Mouse (Mus musculus) CD8-positive naive resting alpha-beta T cell, adult 57 days (primary cell): ENCODE data around the gene Chmp6. TPM values are rescaled to one million over a fixed set of nuclear protein-coding genes. Genes with fewer than 3 reads are reported as not detected.

Experiments used
- total RNA-seq: library from RNA; stranded (reverse); gene quantifications from one replicate; pipeline ENCODE4 v1.2.4, GENCODE M21; 2023

Gene Chmp6
- 32.9 TPM for total RNA-seq

GRCm38 (mm10) chr11:119913291-119913934, at the start of gene Chmp6:
Gene Chmp6, plus strand, starts transcription at chr11:119913441.

DNA sequence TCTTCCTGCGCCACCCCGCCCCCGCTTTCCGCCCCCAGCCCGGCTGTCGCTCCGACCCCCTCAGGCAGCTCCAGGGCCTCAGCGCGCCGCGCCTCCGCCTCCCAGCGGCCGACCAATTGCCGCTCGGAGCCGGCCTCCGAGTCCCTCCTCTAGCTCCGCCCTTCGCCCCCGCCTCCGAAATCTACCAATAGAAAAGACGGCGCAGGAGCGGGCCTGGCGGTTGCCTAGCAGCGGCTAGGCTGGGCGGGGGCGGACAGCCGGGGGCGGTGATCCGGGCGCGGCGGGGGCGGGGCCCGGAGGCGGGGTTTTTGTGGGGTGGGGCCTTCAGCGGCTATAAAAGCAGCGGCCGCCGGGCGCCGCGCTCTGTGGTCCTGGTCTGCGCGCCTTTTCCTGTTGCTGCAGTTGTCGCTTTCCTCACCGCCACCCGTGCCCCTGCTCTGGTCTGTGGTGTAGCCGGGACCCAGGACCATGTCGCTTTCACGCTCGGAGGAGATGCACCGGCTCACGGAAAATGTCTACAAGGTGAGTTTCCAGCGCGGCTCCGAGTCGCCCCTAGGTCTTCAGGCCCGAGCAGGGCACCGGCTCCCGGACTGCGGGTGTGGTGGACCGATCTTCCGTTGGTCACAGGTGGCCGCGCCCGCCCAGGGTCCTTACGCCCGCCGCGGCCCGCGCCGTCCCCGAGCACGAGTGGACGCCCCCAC, 29.6 kb downstream of the Chmp6 start, which contains the start of gene Baiap2:
Gene Baiap2 (plus strand): TSS at position 37 of the 701 bp plus-strand sequence.

Other genes starting within 250 kb of the Chmp6 start
- 27.7 TPM for gene Baiap2, start 29.3 kb downstream of the Chmp6 start, total RNA-seq
- 0.28 TPM for gene Aatk, start 133.7 kb downstream of the Chmp6 start, total RNA-seq
- 13.3 TPM for gene Cep131, start 173.4 kb downstream of the Chmp6 start, total RNA-seq
- gene Tepsin, start 185.3 kb downstream of the Chmp6 start, total RNA-seq = 18.3 TPM
- gene Ndufaf8, start 185.5 kb downstream of the Chmp6 start, total RNA-seq = 36.4 TPM
- 106 TPM for gene Slc38a10, start 237.9 kb downstream of the Chmp6 start, total RNA-seq